Mouse (Mus musculus): ENCODE data around the gene Lrrc59.

GRCm38 (mm10) chr11:94682427-94682826, 52.9 kb downstream of the Lrrc59 start:
- no peak for TF ChIP-seq POLR2A (IDR thresholded peaks at IDR 0.05; ENCODE audit: low read depth, low read length)
- no peak for TF ChIP-seq MEF2A (IDR thresholded peaks at IDR 0.05; ENCODE audit: borderline replicate concordance, low read depth, low read length)
- TF ChIP-seq CTCF (conservative IDR thresholded peaks at IDR 0.05 in 1 of 2, IDR thresholded peaks at IDR 0.05 in 1 of 2; ENCODE audit: low read depth in 2 of 2, low read length in 2 of 2) = no peak
- TF ChIP-seq USF1 (IDR thresholded peaks at IDR 0.05; ENCODE audit: low read depth, low read length) = no peak
- TF ChIP-seq IRF4 (IDR thresholded peaks at IDR 0.05; ENCODE audit: low read depth, low read length) = no peak
- TF ChIP-seq POLR2AphosphoS2 (IDR thresholded peaks at IDR 0.05; ENCODE audit: low read depth, low read length) = no peak
- TF ChIP-seq USF2 (conservative IDR thresholded peaks at IDR 0.05; ENCODE audit: low read depth, low read length) = no peak
- TF ChIP-seq MXI1 (IDR thresholded peaks at IDR 0.05; ENCODE audit: low read depth, low read length) = no peak
